ENCODE assay signal across 11 mouse cellular contexts in the genomic region with DNA sequence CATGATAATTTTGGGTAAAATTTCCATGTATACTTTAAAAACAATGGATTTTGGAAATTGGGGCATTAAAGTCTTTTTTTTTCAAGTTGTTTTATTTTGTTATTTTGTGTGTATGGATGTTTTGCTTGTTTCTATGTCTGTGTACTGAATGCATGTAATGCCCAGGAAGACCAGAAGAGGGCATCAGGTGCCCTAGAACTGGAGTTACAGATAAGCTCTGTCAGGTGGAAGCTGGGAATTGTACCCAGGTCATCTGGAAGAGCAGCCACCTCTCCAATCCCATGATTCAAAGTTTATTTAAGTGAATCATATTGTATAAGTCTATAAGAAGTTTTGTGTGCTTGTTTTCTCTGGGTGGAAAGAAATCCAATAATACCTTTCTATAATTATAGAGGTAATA.
DNase-seq lines count a peak whose midpoint lies in the region; ATAC-seq and TF ChIP-seq lines count a peak whose summit lies in the region.
"Had no signal": no experiment of that assay in that cellular context is flagged by ENCODE, and none has a peak within 500 bp of the region (broad histone marks: within the 10 kb centered on the region; RNA-seq: fewer than 3 reads in every experiment).

No protein-coding gene starts in this region.

- H3K4me2 ChIP-seq in midbrain, postnatal 0 days (ENCODE audit: low read depth, low read length, poor library complexity, severe bottlenecking): no peak overlapping the region
- no peak overlapping the region for H3K4me2 ChIP-seq in midbrain, embryonic 13.5 days (replicated peaks)
- H3K4me2 ChIP-seq: limb, embryonic 12.5 days had no signal

- H3K27ac ChIP-seq in gastrocnemius, adult 2 months: no peak overlapping the region
- no peak overlapping the region for H3K27ac ChIP-seq in midbrain, postnatal 0 days (ENCODE audit: low read depth, low read length)
- no peak overlapping the region for H3K27ac ChIP-seq in midbrain, embryonic 13.5 days
- H3K27ac ChIP-seq in cortical plate, adult 2 months (ENCODE audit: insufficient read depth, low read length): no peak overlapping the region
- H3K27ac ChIP-seq: limb, embryonic 12.5 days had no signal

- H3K4me1 ChIP-seq in midbrain, postnatal 0 days (ENCODE audit: insufficient read depth, low read length): no peaks in the 10 kb centered on the region
- H3K4me1 ChIP-seq in midbrain, embryonic 13.5 days (replicated peaks): no peaks in the 10 kb centered on the region
- 0 out of 2 replicates have a peak, but pooled peaks cover 4% of the 10 kb centered on the region for H3K4me1 ChIP-seq in cortical plate, adult 2 months (ENCODE audit: control insufficient read depth, insufficient read depth, low read length)

- no peak overlapping the region for H3K9ac ChIP-seq in midbrain, postnatal 0 days (replicated peaks; ENCODE audit: low read length, poor library complexity, severe bottlenecking)
- no peak overlapping the region for H3K9ac ChIP-seq in midbrain, embryonic 13.5 days (replicated peaks)
- H3K9ac ChIP-seq: limb, embryonic 12.5 days had no signal

- no peaks in the 10 kb centered on the region for H3K36me3 ChIP-seq in midbrain, postnatal 0 days (ENCODE audit: insufficient read depth, low read length)
- H3K36me3 ChIP-seq in midbrain, embryonic 13.5 days: peaks cover 2% of the 10 kb centered on the region; the same call in 1 of the 2 replicates
- H3K36me3 ChIP-seq: limb, embryonic 12.5 days had no signal

- H3K4me3 ChIP-seq in gastrocnemius, adult 2 months: no peak overlapping the region
- H3K4me3 ChIP-seq in midbrain, postnatal 0 days (ENCODE audit: low read depth, low read length): no peak overlapping the region
- H3K4me3 ChIP-seq in midbrain, embryonic 13.5 days (replicated peaks): no peak overlapping the region
- no peak overlapping the region for H3K4me3 ChIP-seq in cortical plate, adult 2 months (ENCODE audit: insufficient read depth, low read length)
- H3K4me3 ChIP-seq: limb, embryonic 12.5 days had no signal

- TF ChIP-seq POLR2A in cortical plate, adult 2 months (IDR thresholded peaks at IDR 0.05; ENCODE audit: extremely low read depth, insufficient read depth, low read length): no peak

- intact Hi-C loops in gastrocnemius, adult 2 months (cut with DNase I): no loop called here

- DNase-seq in gastrocnemius, adult 2 months: no peak
- DNase-seq in gastrocnemius, adult 8-10 months (ENCODE audit: low spot score in 2 of 2): no peak
- DNase-seq in midbrain, postnatal 0 days (ENCODE audit: low spot score): no peak
- DNase-seq in thymus, postnatal 4 days: peak; percentile 28
- DNase-seq in layer of hippocampus, adult 18-20 months (ENCODE audit: low spot score in 2 of 2): no peak
- DNase-seq in layer of hippocampus, adult 8-10 months (ENCODE audit: low spot score in 2 of 2): no peak
- DNase-seq: gastrocnemius, postnatal 14 days had no signal

- no peaks in the 10 kb centered on the region for H3K9me3 ChIP-seq in midbrain, postnatal 0 days (ENCODE audit: low read length)
- no peaks in the 10 kb centered on the region for H3K9me3 ChIP-seq in midbrain, embryonic 13.5 days
- H3K9me3 ChIP-seq: limb, embryonic 12.5 days had no signal

- ATAC-seq in midbrain, postnatal 0 days (ENCODE audit: low FRiP score): no peak
- no peak for ATAC-seq in midbrain, embryonic 13.5 days
- ATAC-seq: inflammation-experienced regulatory T-cells, adult 6 months had no signal

- H3K27me3 ChIP-seq in midbrain, postnatal 0 days (ENCODE audit: insufficient read depth, low read length): no peaks in the 10 kb centered on the region
- H3K27me3 ChIP-seq in midbrain, embryonic 13.5 days: no peaks in the 10 kb centered on the region
- H3K27me3 ChIP-seq: limb, embryonic 12.5 days had no signal

- TF ChIP-seq CTCF in gastrocnemius, adult 2 months (IDR thresholded peaks at IDR 0.05): peak; percentile 51
- peak; percentile 62 for TF ChIP-seq CTCF in midbrain, postnatal 0 days (IDR thresholded peaks at IDR 0.05)
- TF ChIP-seq CTCF in cortical plate, adult 2 months (IDR thresholded peaks at IDR 0.05; ENCODE audit: extremely low read depth, insufficient read depth, low read length): peak; percentile 25; the same call in 1 of the 2 replicates
